Mouse (Mus musculus): ENCODE measurements around the gene Cald1.

The Cald1 gene

GRCm38 (mm10) chr6:34751625-34752024 lies 153.3 kb downstream of the Cald1 start:
- no peak for DNase-seq (ENCODE audit: extremely low read depth, low read depth, low spot score)

GRCm38 (mm10) chr6:34754448-34754847 lies 156.1 kb downstream of the Cald1 start:
- no peak for DNase-seq (ENCODE audit: extremely low read depth, low read depth, low spot score)

GRCm38 (mm10) chr6:34758340-34758739 lies 160.0 kb downstream of the Cald1 start:
- DNase-seq (ENCODE audit: extremely low read depth, low read depth, low spot score), result no peak

GRCm38 (mm10) chr6:34760023-34760422 lies 161.7 kb downstream of the Cald1 start:
- DNase-seq (ENCODE audit: extremely low read depth, low read depth, low spot score), result no peak

GRCm38 (mm10) chr6:34765721-34766120 lies 167.4 kb downstream of the Cald1 start:
- no peak for DNase-seq (ENCODE audit: extremely low read depth, low read depth, low spot score)

- no peak for DNase-seq (ENCODE audit: extremely low read depth, low read depth, low spot score)
These were observed 171.7 kb downstream of the Cald1 start for GRCm38 (mm10) chr6:34769984-34770383.

GRCm38 (mm10) chr6:34770491-34770890 lies 172.2 kb downstream of the Cald1 start:
- DNase-seq (ENCODE audit: extremely low read depth, low read depth, low spot score), result no peak

- no peak for DNase-seq (ENCODE audit: extremely low read depth, low read depth, low spot score)
These were observed 178.1 kb downstream of the Cald1 start for GRCm38 (mm10) chr6:34776396-34776795.

GRCm38 (mm10) chr6:34777094-34777493 lies 178.8 kb downstream of the Cald1 start:
- no peak for DNase-seq (ENCODE audit: extremely low read depth, low read depth, low spot score)

- no peak for DNase-seq (ENCODE audit: extremely low read depth, low read depth, low spot score)
These were observed 179.8 kb downstream of the Cald1 start for GRCm38 (mm10) chr6:34777981-34778668.

- peak; percentile 30 for DNase-seq (ENCODE audit: extremely low read depth, low read depth, low spot score)
These were observed 182.1 kb downstream of the Cald1 start, which contains the start of gene Agbl3 for GRCm38 (mm10) chr6:34780231-34780942. Gene Agbl3, plus strand, starts transcription at chr6:34780432.

GRCm38 (mm10) chr6:34780943-34781289 lies 182.6 kb downstream of the Cald1 start:
- no peak for DNase-seq (ENCODE audit: extremely low read depth, low read depth, low spot score)

GRCm38 (mm10) chr6:34782493-34782892 lies 184.2 kb downstream of the Cald1 start:
- no peak for DNase-seq (ENCODE audit: extremely low read depth, low read depth, low spot score)

GRCm38 (mm10) chr6:34796881-34797280 lies 198.6 kb downstream of the Cald1 start:
- DNase-seq (ENCODE audit: extremely low read depth, low read depth, low spot score), result no peak

- DNase-seq (ENCODE audit: extremely low read depth, low read depth, low spot score), result peak; percentile 46
These were observed 199.6 kb downstream of the Cald1 start for GRCm38 (mm10) chr6:34797887-34798286.

- no peak for DNase-seq (ENCODE audit: extremely low read depth, low read depth, low spot score)
These were observed 207.3 kb downstream of the Cald1 start for GRCm38 (mm10) chr6:34805582-34805981.

GRCm38 (mm10) chr6:34810651-34811050 lies 212.4 kb downstream of the Cald1 start:
- no peak for DNase-seq (ENCODE audit: extremely low read depth, low read depth, low spot score)

GRCm38 (mm10) chr6:34824406-34824805 lies 226.1 kb downstream of the Cald1 start:
- no peak for DNase-seq (ENCODE audit: extremely low read depth, low read depth, low spot score)

Data from fat pad, adult 2 months (tissue).